Mouse (Mus musculus): ENCODE results near the gene Calr4. TPM values are rescaled to one million over a fixed set of nuclear protein-coding genes. Genes with fewer than 3 reads are reported as not detected.

Gene Calr4
- polyA plus RNA-seq, 1 experiment from 2014 or later = 0.12 TPM

DNA sequence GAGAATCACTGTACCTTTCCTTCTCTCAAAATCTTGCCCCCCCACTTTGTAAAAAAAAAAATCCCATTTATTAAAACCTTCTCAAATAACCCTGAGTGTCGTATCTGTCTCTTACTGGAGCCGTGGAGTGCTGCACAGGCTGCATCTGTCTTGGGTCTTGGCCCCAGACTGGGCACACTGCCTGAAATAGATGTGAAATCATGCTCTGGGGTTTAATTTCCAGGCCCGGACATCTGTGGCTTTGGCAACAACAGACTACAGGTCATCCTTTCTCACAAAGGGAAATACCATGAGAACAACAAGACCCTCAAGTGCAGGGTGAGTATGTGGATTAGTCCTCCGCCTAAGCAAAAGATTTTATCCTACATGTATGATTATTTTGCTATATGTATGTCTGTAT, 7.6 kb downstream of the Calr4 start:
- no peak for TF ChIP-seq CTCF (IDR thresholded peaks at IDR 0.05; ENCODE audit: low read depth)
- no peak overlapping the region for H3K27ac ChIP-seq
- no peak overlapping the region for H3K4me2 ChIP-seq (ENCODE audit: low read length)
- no peaks in the 10 kb centered on the region for H3K27me3 ChIP-seq (ENCODE audit: insufficient read depth, low read length)
- H3K9ac ChIP-seq (ENCODE audit: low read depth, low read length) = no peak overlapping the region
- H3K4me3 ChIP-seq (replicated peaks; ENCODE audit: low read depth, low read length) = no peak overlapping the region
- no peaks in the 10 kb centered on the region for H3K9me3 ChIP-seq (replicated peaks; ENCODE audit: low read length)
- DNase-seq (ENCODE audit: low spot score) (no peak), ATAC-seq (replicated peaks; ENCODE audit: low FRiP score, low read depth) (no peak)
- 49% methylated on average over 4 of the region's 4 CpGs for WGBS
- H3K4me1 ChIP-seq (replicated peaks; ENCODE audit: insufficient read depth, low read length) = no peaks in the 10 kb centered on the region
- H3K36me3 ChIP-seq (ENCODE audit: insufficient read depth, low read length) = no peaks in the 10 kb centered on the region

DNA sequence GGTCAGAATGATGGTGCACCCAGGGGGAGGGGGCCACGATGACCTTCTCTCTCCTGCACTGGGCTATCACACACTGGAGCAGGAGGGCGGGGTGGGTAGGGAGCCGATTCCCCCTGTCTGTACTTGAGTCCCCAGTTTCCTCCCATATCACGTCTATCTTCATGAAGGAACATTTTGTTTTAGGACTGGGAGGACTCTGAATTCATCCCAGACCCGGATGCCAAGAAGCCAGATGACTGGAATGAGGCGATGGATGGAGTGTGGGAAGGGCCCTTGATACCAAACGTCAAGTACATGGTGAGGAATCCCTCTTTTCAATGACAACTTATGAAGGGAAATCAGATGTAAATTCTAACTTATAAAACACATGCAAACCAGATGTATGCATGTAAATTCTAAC, 10.2 kb downstream of the Calr4 start:
- TF ChIP-seq CTCF (IDR thresholded peaks at IDR 0.05; ENCODE audit: low read depth) = no peak
- ATAC-seq (replicated peaks; ENCODE audit: low FRiP score, low read depth) (no peak), DNase-seq (ENCODE audit: low spot score) (no peak)
- Histone ChIP-seq H3K4me2 (ENCODE audit: low read length) (no peak overlapping the region), H3K9ac (ENCODE audit: low read depth, low read length) (no peak overlapping the region), H3K36me3 (ENCODE audit: insufficient read depth, low read length) (no peaks in the 10 kb centered on the region), H3K27ac (no peak overlapping the region), H3K4me1 (replicated peaks; ENCODE audit: insufficient read depth, low read length) (no peaks in the 10 kb centered on the region), H3K4me3 (replicated peaks; ENCODE audit: low read depth, low read length) (no peak overlapping the region), H3K27me3 (ENCODE audit: insufficient read depth, low read length) (no peaks in the 10 kb centered on the region), H3K9me3 (replicated peaks; ENCODE audit: low read length) (no peaks in the 10 kb centered on the region)
- WGBS = 78% methylated on average over 7 of the region's 7 CpGs

DNA sequence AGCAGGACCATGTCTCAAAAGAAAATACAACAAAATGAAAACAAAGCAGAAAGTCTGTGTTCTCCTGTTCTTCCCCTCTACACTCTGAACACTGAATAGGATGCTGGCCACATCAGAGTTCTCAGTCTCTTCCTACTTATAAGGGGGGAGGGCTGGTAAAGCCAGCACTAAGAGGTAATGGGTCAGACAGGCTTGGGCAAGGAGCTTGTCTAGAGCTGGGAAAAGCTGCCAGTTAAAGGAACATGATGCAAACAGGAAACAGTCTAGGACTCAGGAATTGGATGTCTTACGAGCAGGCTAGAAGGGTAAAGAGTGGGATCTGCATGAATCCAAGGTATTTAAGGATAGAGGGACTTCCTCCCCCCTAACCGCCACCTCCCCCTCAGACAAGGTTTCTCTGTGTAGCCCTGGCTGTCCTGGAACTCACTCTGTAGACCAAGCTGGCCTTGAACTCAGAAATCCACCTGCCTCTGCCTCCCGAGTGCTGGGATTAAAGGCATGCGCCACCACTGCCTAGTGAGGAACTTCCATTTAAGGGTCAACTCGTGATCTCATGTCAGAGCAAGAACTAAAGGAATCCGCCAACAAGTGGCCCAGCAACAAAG, 10.8 kb downstream of the Calr4 start:
- Histone ChIP-seq H3K27ac (no peak overlapping the region), H3K27me3 (ENCODE audit: insufficient read depth, low read length) (no peaks in the 10 kb centered on the region), H3K4me3 (replicated peaks; ENCODE audit: low read depth, low read length) (no peak overlapping the region), H3K9me3 (replicated peaks; ENCODE audit: low read length) (no peaks in the 10 kb centered on the region), H3K9ac (ENCODE audit: low read depth, low read length) (no peak overlapping the region), H3K4me2 (ENCODE audit: low read length) (no peak overlapping the region), H3K36me3 (ENCODE audit: insufficient read depth, low read length) (no peaks in the 10 kb centered on the region), H3K4me1 (replicated peaks; ENCODE audit: insufficient read depth, low read length) (no peaks in the 10 kb centered on the region)
- 85% methylated on average over 6 of the region's 6 CpGs for WGBS
- DNase-seq (ENCODE audit: low spot score) = no peak
- TF ChIP-seq CTCF (IDR thresholded peaks at IDR 0.05; ENCODE audit: low read depth) = no peak
- ATAC-seq (replicated peaks; ENCODE audit: low FRiP score, low read depth) = no peak

GRCm38 (mm10) chr4:109251605-109252004, 17.3 kb downstream of the Calr4 start:
- H3K27me3 ChIP-seq (ENCODE audit: insufficient read depth, low read length) = no peaks in the 10 kb centered on the region
- DNase-seq (ENCODE audit: low spot score) (peak; percentile 51), ATAC-seq (replicated peaks; ENCODE audit: low FRiP score, low read depth) (no peak)
- 31% methylated on average over 3 of the region's 3 CpGs for WGBS
- no peaks in the 10 kb centered on the region for H3K9me3 ChIP-seq (replicated peaks; ENCODE audit: low read length)
- no peak overlapping the region for H3K27ac ChIP-seq
- H3K4me3 ChIP-seq (replicated peaks; ENCODE audit: low read depth, low read length) = no peak overlapping the region
- TF ChIP-seq CTCF (IDR thresholded peaks at IDR 0.05; ENCODE audit: low read depth) = peak; percentile 66
- no peak overlapping the region for H3K4me2 ChIP-seq (ENCODE audit: low read length)
- H3K36me3 ChIP-seq (ENCODE audit: insufficient read depth, low read length) = no peaks in the 10 kb centered on the region
- no peak overlapping the region for H3K9ac ChIP-seq (ENCODE audit: low read depth, low read length)
- no peaks in the 10 kb centered on the region for H3K4me1 ChIP-seq (replicated peaks; ENCODE audit: insufficient read depth, low read length)

DNA sequence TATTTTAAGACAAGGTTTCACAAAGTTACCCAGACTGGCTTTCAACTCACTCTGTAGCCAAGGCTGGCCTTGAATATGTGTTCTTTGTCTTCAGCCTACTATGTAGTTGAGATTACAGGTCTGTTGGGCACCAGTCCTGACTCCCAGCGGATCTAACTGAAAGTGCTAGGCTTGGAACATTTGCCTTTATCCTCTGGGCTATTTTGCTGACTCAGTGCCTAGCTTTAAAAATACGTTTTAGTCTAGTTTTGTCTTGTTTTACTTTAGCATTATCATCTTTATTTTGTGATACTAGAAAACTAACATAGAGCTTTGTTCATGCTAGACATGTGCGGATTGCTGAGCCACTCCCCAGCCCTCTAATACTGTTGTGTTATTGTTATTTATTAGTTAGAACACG, 17.9 kb downstream of the Calr4 start:
- Histone ChIP-seq H3K9ac (ENCODE audit: low read depth, low read length) (no peak overlapping the region), H3K4me2 (ENCODE audit: low read length) (no peak overlapping the region), H3K27ac (no peak overlapping the region), H3K4me3 (replicated peaks; ENCODE audit: low read depth, low read length) (no peak overlapping the region), H3K9me3 (replicated peaks; ENCODE audit: low read length) (no peaks in the 10 kb centered on the region), H3K36me3 (ENCODE audit: insufficient read depth, low read length) (no peaks in the 10 kb centered on the region), H3K27me3 (ENCODE audit: insufficient read depth, low read length) (no peaks in the 10 kb centered on the region), H3K4me1 (replicated peaks; ENCODE audit: insufficient read depth, low read length) (no peaks in the 10 kb centered on the region)
- ATAC-seq (replicated peaks; ENCODE audit: low FRiP score, low read depth) (no peak), DNase-seq (ENCODE audit: low spot score) (no peak)
- 82% methylated on average over 4 of the region's 4 CpGs for WGBS
- TF ChIP-seq CTCF (IDR thresholded peaks at IDR 0.05; ENCODE audit: low read depth) = no peak

GRCm38 (mm10) chr4:109253664-109254151, 19.4 kb downstream of the Calr4 start:
- H3K4me1 ChIP-seq (replicated peaks; ENCODE audit: insufficient read depth, low read length) = no peaks in the 10 kb centered on the region
- H3K27ac ChIP-seq = no peak overlapping the region
- no peak for ATAC-seq (replicated peaks; ENCODE audit: low FRiP score, low read depth)
- no peak overlapping the region for H3K4me2 ChIP-seq (ENCODE audit: low read length)
- no peak overlapping the region for H3K4me3 ChIP-seq (replicated peaks; ENCODE audit: low read depth, low read length)
- no peak for DNase-seq (ENCODE audit: low spot score)
- no peaks in the 10 kb centered on the region for H3K9me3 ChIP-seq (replicated peaks; ENCODE audit: low read length)
- H3K27me3 ChIP-seq (ENCODE audit: insufficient read depth, low read length) = no peaks in the 10 kb centered on the region
- no peak for TF ChIP-seq CTCF (IDR thresholded peaks at IDR 0.05; ENCODE audit: low read depth)
- 57% methylated on average over 11 of the region's 11 CpGs for WGBS
- no peak overlapping the region for H3K9ac ChIP-seq (ENCODE audit: low read depth, low read length)
- no peaks in the 10 kb centered on the region for H3K36me3 ChIP-seq (ENCODE audit: insufficient read depth, low read length)

- Histone ChIP-seq H3K4me3 (replicated peaks; ENCODE audit: low read depth, low read length) (no peak overlapping the region), H3K9ac (ENCODE audit: low read depth, low read length) (no peak overlapping the region), H3K9me3 (replicated peaks; ENCODE audit: low read length) (no peaks in the 10 kb centered on the region), H3K36me3 (ENCODE audit: insufficient read depth, low read length) (no peaks in the 10 kb centered on the region), H3K4me1 (replicated peaks; ENCODE audit: insufficient read depth, low read length) (no peaks in the 10 kb centered on the region), H3K4me2 (ENCODE audit: low read length) (no peak overlapping the region), H3K27ac (no peak overlapping the region), H3K27me3 (ENCODE audit: insufficient read depth, low read length) (no peaks in the 10 kb centered on the region)
- no peak for ATAC-seq (replicated peaks; ENCODE audit: low FRiP score, low read depth)
- no peak for TF ChIP-seq CTCF (IDR thresholded peaks at IDR 0.05; ENCODE audit: low read depth)
- no peak for DNase-seq (ENCODE audit: low spot score)
- WGBS = 87% methylated on average over 5 of the region's 5 CpGs
These were observed 20.2 kb downstream of the Calr4 start for GRCm38 (mm10) chr4:109254511-109254910.

Data from kidney, postnatal 0 days (tissue).